14 mouse cellular contexts compared by ENCODE assay signal in genomic region chr11:57566091-57567035, GRCm38 (mm10). TPM values are rescaled to one million over a fixed set of nuclear protein-coding genes. Genes with fewer than 3 reads are reported as not detected.
DNase-seq lines count a peak whose midpoint lies in the region; ATAC-seq and TF ChIP-seq lines count a peak whose summit lies in the region.
"Had no signal": no experiment of that assay in that cellular context is flagged by ENCODE, and none has a peak within 500 bp of the region (broad histone marks: within the 10 kb centered on the region; RNA-seq: fewer than 3 reads in every experiment).

No protein-coding gene starts in this region.

- H3K9ac ChIP-seq in hindbrain, embryonic 11.5 days (ENCODE audit: low read depth, low read length): no peak overlapping the region
- H3K9ac ChIP-seq in forebrain, embryonic 11.5 days (ENCODE audit: low read length): peak overlapping the region; percentile 33; the same call in 1 of the 2 replicates
- H3K9ac ChIP-seq in hindbrain, embryonic 16.5 days (ENCODE audit: low read depth, low read length): peak overlapping the region; percentile 29
- H3K9ac ChIP-seq in neural tube, embryonic 13.5 days: 0 out of 2 replicates have a peak overlapping the region, but pooled peaks have one; percentile 18
- H3K9ac ChIP-seq: embryonic facial prominence, embryonic 15.5 days; kidney, embryonic 15.5 days; liver, embryonic 13.5 days had no signal

- H3K4me3 ChIP-seq in hindbrain, embryonic 10.5 days: 0 out of 2 replicates have a peak overlapping the region, but pooled peaks have one; percentile 18
- H3K4me3 ChIP-seq in hindbrain, embryonic 11.5 days (ENCODE audit: low read depth, low read length): no peak overlapping the region
- no peak overlapping the region for H3K4me3 ChIP-seq in forebrain, embryonic 11.5 days (ENCODE audit: low read depth, low read length)
- no peak overlapping the region for H3K4me3 ChIP-seq in hindbrain, embryonic 16.5 days (ENCODE audit: low read length)
- no peak overlapping the region for H3K4me3 ChIP-seq in neural tube, embryonic 13.5 days
- H3K4me3 ChIP-seq in layer of hippocampus, adult 2 months: no peak overlapping the region
- H3K4me3 ChIP-seq: embryonic facial prominence, embryonic 15.5 days; kidney, embryonic 15.5 days; liver, embryonic 13.5 days had no signal

- H3K36me3 ChIP-seq in hindbrain, embryonic 10.5 days: no peaks in the 10 kb centered on the region
- H3K36me3 ChIP-seq in hindbrain, embryonic 11.5 days (ENCODE audit: control insufficient read depth, insufficient read depth, low read length): no peaks in the 10 kb centered on the region
- H3K36me3 ChIP-seq in forebrain, embryonic 11.5 days (ENCODE audit: control insufficient read depth, insufficient read depth, low read length): no peaks in the 10 kb centered on the region
- H3K36me3 ChIP-seq in hindbrain, embryonic 16.5 days (ENCODE audit: control insufficient read depth, insufficient read depth, low read length): no peaks in the 10 kb centered on the region
- no peaks in the 10 kb centered on the region for H3K36me3 ChIP-seq in neural tube, embryonic 13.5 days
- H3K36me3 ChIP-seq: embryonic facial prominence, embryonic 15.5 days; kidney, embryonic 15.5 days; liver, embryonic 13.5 days had no signal

- ATAC-seq in hindbrain, embryonic 11.5 days (ENCODE audit: low FRiP score): no peak
- ATAC-seq in forebrain, embryonic 11.5 days (replicated peaks; ENCODE audit: low FRiP score): 0 out of 2 replicates have a peak, but pooled peaks have one; percentile 27
- peak; percentile 69 for ATAC-seq in hindbrain, embryonic 16.5 days
- no peak for ATAC-seq in neural tube, embryonic 13.5 days (ENCODE audit: low read depth)
- ATAC-seq: inflammation-experienced regulatory T-cells, adult 6 months; Patski had no signal

- H3K4me2 ChIP-seq in hindbrain, embryonic 11.5 days (replicated peaks; ENCODE audit: low read depth, low read length): no peak overlapping the region
- H3K4me2 ChIP-seq in forebrain, embryonic 11.5 days (ENCODE audit: low read depth, low read length, severe bottlenecking): 0 out of 2 replicates have a peak overlapping the region, but pooled peaks have one; percentile 9
- peak overlapping the region; percentile 6 for H3K4me2 ChIP-seq in hindbrain, embryonic 16.5 days (ENCODE audit: low read length)
- peak overlapping the region; percentile 2; the same call in 1 of the 2 replicates for H3K4me2 ChIP-seq in neural tube, embryonic 13.5 days
- H3K4me2 ChIP-seq: embryonic facial prominence, embryonic 15.5 days; kidney, embryonic 15.5 days; liver, embryonic 13.5 days had no signal

- peaks cover 16% of the 10 kb centered on the region for H3K4me1 ChIP-seq in hindbrain, embryonic 10.5 days (replicated peaks)
- H3K4me1 ChIP-seq in hindbrain, embryonic 11.5 days (replicated peaks; ENCODE audit: control insufficient read depth, insufficient read depth, low read length): peaks cover 3% of the 10 kb centered on the region; the same call in 1 of the 2 replicates
- peaks cover 8% of the 10 kb centered on the region; the same call in 1 of the 2 replicates for H3K4me1 ChIP-seq in forebrain, embryonic 11.5 days (replicated peaks; ENCODE audit: control insufficient read depth, insufficient read depth, low read length)
- H3K4me1 ChIP-seq in hindbrain, embryonic 16.5 days (ENCODE audit: control insufficient read depth, insufficient read depth, low read depth, low read length): peaks cover 10% of the 10 kb centered on the region
- H3K4me1 ChIP-seq in neural tube, embryonic 13.5 days (replicated peaks): peaks cover 15% of the 10 kb centered on the region
- H3K4me1 ChIP-seq: embryonic facial prominence, embryonic 15.5 days; kidney, embryonic 15.5 days; liver, embryonic 13.5 days had no signal

- no peak for TF ChIP-seq CTCF in layer of hippocampus, adult 2 months (conservative IDR thresholded peaks at IDR 0.05)

- no peaks in the 10 kb centered on the region; the same call in 1 of the 2 replicates for H3K27me3 ChIP-seq in hindbrain, embryonic 10.5 days (ENCODE audit: insufficient read depth, poor library complexity, severe bottlenecking)
- no peaks in the 10 kb centered on the region for H3K27me3 ChIP-seq in hindbrain, embryonic 11.5 days (ENCODE audit: control insufficient read depth, insufficient read depth, low read length)
- no peaks in the 10 kb centered on the region for H3K27me3 ChIP-seq in forebrain, embryonic 11.5 days (ENCODE audit: control insufficient read depth, insufficient read depth, low read length)
- H3K27me3 ChIP-seq in hindbrain, embryonic 16.5 days (replicated peaks; ENCODE audit: control insufficient read depth, insufficient read depth, low read length): no peaks in the 10 kb centered on the region
- H3K27me3 ChIP-seq in neural tube, embryonic 13.5 days: no peaks in the 10 kb centered on the region
- H3K27me3 ChIP-seq: embryonic facial prominence, embryonic 15.5 days; kidney, embryonic 15.5 days; liver, embryonic 13.5 days; Patski had no signal

- 25% methylated on average over 18 of the region's 18 CpGs for WGBS in hindbrain, embryonic 10.5 days
- WGBS in hindbrain, embryonic 11.5 days: 28% methylated on average over 18 of the region's 18 CpGs
- 14% methylated on average over 18 of the region's 18 CpGs for WGBS in forebrain, embryonic 11.5 days
- 16% methylated on average over 17 of the region's 18 CpGs for WGBS in hindbrain, embryonic 16.5 days
- 31% methylated on average over 18 of the region's 18 CpGs for WGBS in neural tube, embryonic 13.5 days

- peaks cover 10% of the 10 kb centered on the region for H3K9me3 ChIP-seq in hindbrain, embryonic 10.5 days
- H3K9me3 ChIP-seq in hindbrain, embryonic 11.5 days (ENCODE audit: control insufficient read depth, low read length): no peaks in the 10 kb centered on the region
- H3K9me3 ChIP-seq in forebrain, embryonic 11.5 days (ENCODE audit: control insufficient read depth, low read length): no peaks in the 10 kb centered on the region
- H3K9me3 ChIP-seq in hindbrain, embryonic 16.5 days (ENCODE audit: control insufficient read depth, low read length): no peaks in the 10 kb centered on the region; the same call in 1 of the 2 replicates
- peaks cover 3% of the 10 kb centered on the region; the same call in 1 of the 2 replicates for H3K9me3 ChIP-seq in neural tube, embryonic 13.5 days
- H3K9me3 ChIP-seq: kidney, embryonic 15.5 days; liver, embryonic 13.5 days had no signal

- H3K27ac ChIP-seq in hindbrain, embryonic 10.5 days: peak overlapping the region; percentile 66
- H3K27ac ChIP-seq in hindbrain, embryonic 11.5 days (ENCODE audit: low read depth, low read length): no peak overlapping the region
- H3K27ac ChIP-seq in forebrain, embryonic 11.5 days (ENCODE audit: low read depth, low read length): no peak overlapping the region
- 0 out of 2 replicates have a peak overlapping the region, but pooled peaks have one; percentile 23 for H3K27ac ChIP-seq in hindbrain, embryonic 16.5 days (ENCODE audit: low read depth, low read length)
- H3K27ac ChIP-seq in neural tube, embryonic 13.5 days (replicated peaks): peak overlapping the region; percentile 28; the same call in 1 of the 2 replicates
- H3K27ac ChIP-seq in layer of hippocampus, adult 2 months: no peak overlapping the region
- H3K27ac ChIP-seq: embryonic facial prominence, embryonic 15.5 days; kidney, embryonic 15.5 days; liver, embryonic 13.5 days had no signal

- DNase-seq in hindbrain, embryonic 10.5 days (ENCODE audit: low spot score): peak; percentile 30
- DNase-seq in hindbrain, embryonic 11.5 days (ENCODE audit: low spot score): no peak
- no peak for DNase-seq in forebrain, embryonic 11.5 days (ENCODE audit: low spot score)
- no peak for DNase-seq in ovary, postnatal 36 days (ENCODE audit: low spot score)
- DNase-seq in urinary bladder, postnatal 36 days (ENCODE audit: low spot score in 2 of 2): no peak
- no peak for DNase-seq in layer of hippocampus, adult 2 months (ENCODE audit: low spot score in 2 of 2)
- DNase-seq: liver, embryonic 13.5 days; thymus, adult 2 months had no signal

RNA-seq across cellular contexts. Expression of gene Mfap3, which starts 47.9 kb away (rescaled TPM):
- polyA plus RNA-seq in hindbrain, embryonic 10.5 days (2016; fragmentation: Nextera tagmentation; extraction: Ambion mirVana): 49.5 and 50.1 TPM in 2 replicates
- polyA plus RNA-seq in hindbrain, embryonic 11.5 days (2014; fragmentation: Nextera tagmentation; extraction: Ambion mirVana): 50.7 and 59.5 TPM in 2 replicates
- 54.9 and 56.6 TPM in 2 replicates for polyA plus RNA-seq in forebrain, embryonic 11.5 days (2014; fragmentation: Nextera tagmentation; extraction: Ambion mirVana)
- polyA plus RNA-seq in hindbrain, embryonic 16.5 days (2015; fragmentation: Nextera tagmentation; extraction: Ambion mirVana): 55.8 and 61.4 TPM in 2 replicates
- 52.1 and 63.8 TPM in 2 replicates for polyA plus RNA-seq in neural tube, embryonic 13.5 days (2015; fragmentation: Nextera tagmentation; extraction: Ambion mirVana)
- 10 to 100 TPM; 26.8 to 34.9 TPM for total RNA-seq in layer of hippocampus, adult 2 months (2021)

RNA-seq across cellular contexts. Expression of gene Fam114a2, which starts 47.9 kb away (rescaled TPM):
- 70.3 and 70.5 TPM in 2 replicates for polyA plus RNA-seq in hindbrain, embryonic 10.5 days (2016; fragmentation: Nextera tagmentation; extraction: Ambion mirVana)
- polyA plus RNA-seq in hindbrain, embryonic 11.5 days (2014; fragmentation: Nextera tagmentation; extraction: Ambion mirVana): 56.7 and 62.1 TPM in 2 replicates
- 50.8 and 54.5 TPM in 2 replicates for polyA plus RNA-seq in forebrain, embryonic 11.5 days (2014; fragmentation: Nextera tagmentation; extraction: Ambion mirVana)
- 76.3 and 77.0 TPM in 2 replicates for polyA plus RNA-seq in hindbrain, embryonic 16.5 days (2015; fragmentation: Nextera tagmentation; extraction: Ambion mirVana)
- polyA plus RNA-seq in neural tube, embryonic 13.5 days (2015; fragmentation: Nextera tagmentation; extraction: Ambion mirVana): 91.6 and 100 TPM in 2 replicates
- total RNA-seq in layer of hippocampus, adult 2 months (2021): 10 to 100 TPM; 41.1 to 42.4 TPM

Comparison
In these comparisons a context has a peak if more than half of its experiments do, and no peak if none do; other contexts are left out.
1. H3K27ac ChIP-seq: peak in hindbrain, embryonic 10.5 days (single experiment), hindbrain, embryonic 16.5 days (single experiment) and neural tube, embryonic 13.5 days (single experiment); none in hindbrain, embryonic 11.5 days (single experiment), forebrain, embryonic 11.5 days (single experiment) and layer of hippocampus, adult 2 months (single experiment).
2. ATAC-seq: peak in forebrain, embryonic 11.5 days (single experiment) and hindbrain, embryonic 16.5 days (single experiment); none in hindbrain, embryonic 11.5 days (single experiment) and neural tube, embryonic 13.5 days (single experiment).